In the genomic region with DNA sequence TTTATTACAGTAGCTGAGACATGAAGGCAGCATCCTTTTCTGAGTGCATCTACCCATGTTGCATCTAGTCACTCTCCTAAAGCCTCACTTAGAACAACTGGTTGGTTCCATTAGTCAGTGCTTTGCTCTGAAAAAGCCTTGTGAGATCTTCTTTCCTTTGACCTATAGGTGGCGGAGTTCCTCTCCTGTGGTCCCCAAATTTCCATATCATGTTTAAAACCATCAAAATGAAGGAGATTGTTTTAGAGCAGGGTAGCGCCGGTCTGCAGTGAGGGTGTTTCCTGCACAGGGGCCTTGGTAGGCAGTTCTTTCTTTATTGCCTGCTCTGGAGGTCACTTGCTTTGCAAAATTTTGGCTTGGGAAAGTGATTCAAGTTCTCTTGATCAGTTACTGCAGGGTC, we compare ENCODE assay signal across 9 mouse cellular contexts. TPM values are rescaled to one million over a fixed set of nuclear protein-coding genes. Genes with fewer than 3 reads are reported as not detected.
DNase-seq lines count a peak whose midpoint lies in the region; ATAC-seq and TF ChIP-seq lines count a peak whose summit lies in the region.
"Had no signal": no experiment of that assay in that cellular context is flagged by ENCODE, and none has a peak within 500 bp of the region (broad histone marks: within the 10 kb centered on the region; RNA-seq: fewer than 3 reads in every experiment).

No protein-coding gene starts in this region.

- no peak overlapping the region for H3K4me3 ChIP-seq in intestine, postnatal 0 days (ENCODE audit: low read depth, low read length)
- no peak overlapping the region for H3K4me3 ChIP-seq in intestine, embryonic 15.5 days (replicated peaks)
- H3K4me3 ChIP-seq in embryonic facial prominence, embryonic 14.5 days (ENCODE audit: low read depth, low read length), result no peak overlapping the region
- H3K4me3 ChIP-seq: neural tube, embryonic 12.5 days had no signal

- peak; percentile 46 for DNase-seq in 416B (ENCODE audit: low read depth)
- peak; percentile 38 for DNase-seq in CD4-positive helper T cell, adult 2 months (ENCODE audit: low read depth, low spot score)
- DNase-seq in embryonic facial prominence, embryonic 14.5 days (ENCODE audit: low spot score), result peak; percentile 57
- no peak for DNase-seq in layer of hippocampus, postnatal 10 days (ENCODE audit: low spot score in 2 of 2)
- no peak for DNase-seq in testis, postnatal 10 days (ENCODE audit: low spot score)
- no peak for DNase-seq in right cerebral cortex, postnatal 14 days

- peak; percentile 76 for TF ChIP-seq CTCF in intestine, postnatal 0 days (IDR thresholded peaks at IDR 0.05; ENCODE audit: low read depth)

- no peaks in the 10 kb centered on the region for H3K27me3 ChIP-seq in intestine, postnatal 0 days (replicated peaks; ENCODE audit: control insufficient read depth, insufficient read depth, low read length)
- H3K27me3 ChIP-seq in intestine, embryonic 15.5 days (replicated peaks), result no peaks in the 10 kb centered on the region
- H3K27me3 ChIP-seq in embryonic facial prominence, embryonic 14.5 days (replicated peaks; ENCODE audit: control insufficient read depth, insufficient read depth, low read length), result no peaks in the 10 kb centered on the region
- H3K27me3 ChIP-seq: neural tube, embryonic 12.5 days had no signal

- H3K9me3 ChIP-seq in intestine, postnatal 0 days (ENCODE audit: control insufficient read depth), result no peaks in the 10 kb centered on the region
- H3K9me3 ChIP-seq in intestine, embryonic 15.5 days, result no peaks in the 10 kb centered on the region
- no peaks in the 10 kb centered on the region for H3K9me3 ChIP-seq in embryonic facial prominence, embryonic 14.5 days (ENCODE audit: control insufficient read depth, low read length)
- H3K9me3 ChIP-seq: neural tube, embryonic 12.5 days had no signal

- no peaks in the 10 kb centered on the region for H3K4me1 ChIP-seq in intestine, postnatal 0 days (replicated peaks; ENCODE audit: control insufficient read depth, insufficient read depth, low read length)
- H3K4me1 ChIP-seq in intestine, embryonic 15.5 days (replicated peaks), result no peaks in the 10 kb centered on the region
- no peaks in the 10 kb centered on the region for H3K4me1 ChIP-seq in embryonic facial prominence, embryonic 14.5 days (ENCODE audit: control insufficient read depth, insufficient read depth, low read length)
- H3K4me1 ChIP-seq: neural tube, embryonic 12.5 days had no signal

- no peak overlapping the region for H3K27ac ChIP-seq in intestine, postnatal 0 days (ENCODE audit: low read depth, low read length)
- no peak overlapping the region for H3K27ac ChIP-seq in intestine, embryonic 15.5 days
- no peak overlapping the region for H3K27ac ChIP-seq in embryonic facial prominence, embryonic 14.5 days (replicated peaks; ENCODE audit: low read depth, low read length)
- H3K27ac ChIP-seq: neural tube, embryonic 12.5 days had no signal

- 34% methylated on average over 3 of the region's 3 CpGs for WGBS in intestine, postnatal 0 days
- WGBS in intestine, embryonic 15.5 days, result 44% methylated on average over 3 of the region's 3 CpGs
- WGBS in embryonic facial prominence, embryonic 14.5 days, result 22% methylated on average over 3 of the region's 3 CpGs

- H3K36me3 ChIP-seq in intestine, postnatal 0 days (ENCODE audit: control insufficient read depth, insufficient read depth), result peaks cover under 1% of the 10 kb centered on the region; the same call in 1 of the 2 replicates
- H3K36me3 ChIP-seq in intestine, embryonic 15.5 days, result no peaks in the 10 kb centered on the region
- peaks cover 17% of the 10 kb centered on the region for H3K36me3 ChIP-seq in embryonic facial prominence, embryonic 14.5 days (ENCODE audit: control insufficient read depth, insufficient read depth, low read length)
- H3K36me3 ChIP-seq: neural tube, embryonic 12.5 days had no signal

- no peak overlapping the region for H3K9ac ChIP-seq in intestine, postnatal 0 days (ENCODE audit: low read depth, low read length)
- H3K9ac ChIP-seq in intestine, embryonic 15.5 days, result no peak overlapping the region
- H3K9ac ChIP-seq in embryonic facial prominence, embryonic 14.5 days (ENCODE audit: low read depth, low read length), result no peak overlapping the region
- H3K9ac ChIP-seq: neural tube, embryonic 12.5 days had no signal

- H3K4me2 ChIP-seq in intestine, postnatal 0 days (replicated peaks; ENCODE audit: low read depth), result no peak overlapping the region
- H3K4me2 ChIP-seq in intestine, embryonic 15.5 days (replicated peaks), result no peak overlapping the region
- no peak overlapping the region for H3K4me2 ChIP-seq in embryonic facial prominence, embryonic 14.5 days (ENCODE audit: low read depth, low read length)
- H3K4me2 ChIP-seq: neural tube, embryonic 12.5 days had no signal

- ATAC-seq in intestine, postnatal 0 days, result no peak
- no peak for ATAC-seq in intestine, embryonic 15.5 days
- no peak for ATAC-seq in embryonic facial prominence, embryonic 14.5 days (ENCODE audit: low read depth)

RNA-seq across cellular contexts. Expression of a gene that starts 11.8 kb away (rescaled TPM):
- polyA plus RNA-seq in intestine, postnatal 0 days (2015; fragmentation: Nextera tagmentation; extraction: Ambion mirVana), result 1.0 and 1.4 TPM in 2 replicates
- polyA plus RNA-seq in intestine, embryonic 15.5 days (2015; fragmentation: Nextera tagmentation; extraction: Ambion mirVana), result 2.3 and 2.6 TPM in 2 replicates
- polyA plus RNA-seq in embryonic facial prominence, embryonic 14.5 days (2014; fragmentation: Nextera tagmentation; extraction: Ambion mirVana), result 2.3 and 3.5 TPM in 2 replicates
- 1 to 10 TPM; 7.4 to 8.4 TPM for total RNA-seq in layer of hippocampus, postnatal 10 days (2021)

RNA-seq across cellular contexts. Expression of a gene that starts 12.0 kb away (rescaled TPM):
- 1.7 TPM in 2 replicates for polyA plus RNA-seq in intestine, postnatal 0 days (2015; fragmentation: Nextera tagmentation; extraction: Ambion mirVana)
- polyA plus RNA-seq in intestine, embryonic 15.5 days (2015; fragmentation: Nextera tagmentation; extraction: Ambion mirVana), result 5.1 and 5.3 TPM in 2 replicates
- 7.0 and 9.4 TPM in 2 replicates for polyA plus RNA-seq in embryonic facial prominence, embryonic 14.5 days (2014; fragmentation: Nextera tagmentation; extraction: Ambion mirVana)
- total RNA-seq in layer of hippocampus, postnatal 10 days (2021), result 1 to 10 TPM; 4.8 to 5.6 TPM

RNA-seq across cellular contexts. Expression of a gene that starts 23.8 kb away (rescaled TPM):
- polyA plus RNA-seq in intestine, postnatal 0 days (2015; fragmentation: Nextera tagmentation; extraction: Ambion mirVana), result 1.0 and 1.1 TPM in 2 replicates
- polyA plus RNA-seq in intestine, embryonic 15.5 days (2015; fragmentation: Nextera tagmentation; extraction: Ambion mirVana), result 1.7 and 2.5 TPM in 2 replicates
- polyA plus RNA-seq in embryonic facial prominence, embryonic 14.5 days (2014; fragmentation: Nextera tagmentation; extraction: Ambion mirVana), result 5.5 and 6.0 TPM in 2 replicates
- total RNA-seq in layer of hippocampus, postnatal 10 days (2021), result 1 to 10 TPM; 3.8 to 4.5 TPM

Comparison
In these comparisons a context has a peak if more than half of its experiments do, and no peak if none do; other contexts are left out.
1. DNase-seq: peak in 416B (single experiment), CD4-positive helper T cell, adult 2 months (single experiment) and embryonic facial prominence, embryonic 14.5 days (single experiment); none in layer of hippocampus, postnatal 10 days (0 of 2), testis, postnatal 10 days (single experiment) and right cerebral cortex, postnatal 14 days (single experiment).